Mouse (Mus musculus) forebrain, embryonic 16.5 days (tissue): Measurements from ENCODE around the gene Rnf39. TPM values are rescaled to one million over a fixed set of nuclear protein-coding genes. Genes with fewer than 3 reads are reported as not detected.
"Not testable (repeated sequence)": the region's sequence is repeated elsewhere in the genome, so short reads cannot be mapped to it uniquely, and the experiment has no call there.

Source experiments
- ATAC-seq: fragments of 200-750 bp; cut with Nextera tagmentation; 2 replicates; pipeline ENCODE4 v1.8.0; 2017; ENCODE audit warnings: mild to moderate bottlenecking, moderate library complexity
- H3K27ac ChIP-seq: fragments of 300-500 bp; sonication (generic); 2 replicates; pipeline ENCODE4 v1.5.1; 2014; ENCODE audit warnings: low read length, control low read depth
- H3K27me3 ChIP-seq: fragments of 300-500 bp; sonication (generic); replicated peaks from 2 replicates; pipeline ENCODE4 v1.6.1; 2014; ENCODE audit warnings: low read length; ENCODE audit not compliant: control insufficient read depth, insufficient read depth
- H3K36me3 ChIP-seq: fragments of 300-500 bp; sonication (generic); 2 replicates; pipeline ENCODE4 v1.6.1; 2014; ENCODE audit not compliant: control insufficient read depth, insufficient read depth
- H3K4me1 ChIP-seq: fragments of 300-500 bp; sonication (generic); replicated peaks from 2 replicates; pipeline ENCODE4 v1.6.1; 2014; ENCODE audit warnings: low read length; ENCODE audit not compliant: control insufficient read depth, insufficient read depth
- H3K4me2 ChIP-seq: fragments of 300-500 bp; sonication (generic); 2 replicates; pipeline ENCODE4 v1.6.1; 2014; ENCODE audit warnings: mild to moderate bottlenecking, low read length, control low read depth
- H3K4me3 ChIP-seq: fragments of 300-500 bp; sonication (generic); replicated peaks from 2 replicates; pipeline ENCODE4 v1.5.1; 2014; ENCODE audit warnings: mild to moderate bottlenecking, low read length, control low read depth
- H3K9ac ChIP-seq: fragments of 300-500 bp; sonication (generic); replicated peaks from 2 replicates; pipeline ENCODE4 v1.6.1; 2014; ENCODE audit warnings: low read depth, low read length, control low read depth
- H3K9me3 ChIP-seq: fragments of 300-500 bp; sonication (generic); 2 replicates; pipeline ENCODE4 v1.6.1; 2016; ENCODE audit warnings: low read length; ENCODE audit not compliant: control insufficient read depth
- WGBS: fragments of 180-500 bp; shearing (Covaris S2); extraction: QIAGEN DNeasy Blood & Tissue Kit; methylation state at CpG from one replicate; pipeline ENCODE4 v1.1.7; 2014; 5-methylcytosine and 5-hydroxymethylcytosine counted together
- polyA plus RNA-seq: library from polyadenylated mRNA; unstranded; fragments of >200 nt; fragmentation: Nextera tagmentation; extraction: Ambion mirVana; gene quantifications from 2 replicates; pipeline ENCODE4 v1.2.1, GENCODE M21; 2015

Rnf39 gene
- polyA plus RNA-seq, 1 experiment from 2014 or later: 1.1 TPM

- no peaks in the 10 kb centered on the region for H3K36me3 ChIP-seq
- 0 out of 2 replicates have a peak within 1 kb of the TSS, but pooled peaks have one; percentile 9 for H3K4me3 ChIP-seq
- no peak within 1 kb of the TSS for H3K9ac ChIP-seq
- H3K9me3 ChIP-seq: no peaks in the 10 kb centered on the region
- no peak within 1 kb of the TSS for H3K27ac ChIP-seq
- H3K27me3 ChIP-seq: peaks cover 19% of the 10 kb centered on the region
- no peaks in the 10 kb centered on the region for H3K4me1 ChIP-seq
- WGBS: 20% methylated on average over 5 of the region's 5 CpGs
- ATAC-seq: no peak
- peak within 1 kb of the TSS; percentile 5; the same call in 1 of the 2 replicates for H3K4me2 ChIP-seq
Measured at GRCm38 (mm10) chr17:36989437-36989836, 46.7 kb downstream of the Rnf39 start, which contains the start of gene H2-M5. Gene H2-M5, minus strand, starts transcription at chr17:36989537.

- ATAC-seq, H3K4me2 ChIP-seq, H3K9ac ChIP-seq, H3K4me1 ChIP-seq, H3K9me3 ChIP-seq, H3K27ac ChIP-seq, H3K4me3 ChIP-seq, H3K36me3 ChIP-seq: not testable (repeated sequence)
- 89% methylated on average over 5 of the region's 6 CpGs for WGBS
- peaks cover 19% of the 10 kb centered on the region for H3K27me3 ChIP-seq
Measured at GRCm38 (mm10) chr17:36990630-36991029, 47.9 kb downstream of the Rnf39 start.

- no peak overlapping the region for H3K27ac ChIP-seq
- no peaks in the 10 kb centered on the region for H3K9me3 ChIP-seq
- 78% methylated on average over 3 of the region's 3 CpGs for WGBS
- no peak for ATAC-seq
- H3K4me3 ChIP-seq: no peak overlapping the region
- no peak overlapping the region for H3K9ac ChIP-seq
- H3K4me2 ChIP-seq: no peak overlapping the region
- H3K36me3 ChIP-seq: no peaks in the 10 kb centered on the region
- no peaks in the 10 kb centered on the region for H3K4me1 ChIP-seq
- H3K27me3 ChIP-seq: peaks cover 16% of the 10 kb centered on the region
Measured at GRCm38 (mm10) chr17:36992336-36993104, 49.8 kb downstream of the Rnf39 start.

- no peak overlapping the region for H3K4me2 ChIP-seq
- no peak overlapping the region for H3K27ac ChIP-seq
- peaks cover 8% of the 10 kb centered on the region for H3K27me3 ChIP-seq
- H3K9me3 ChIP-seq: no peaks in the 10 kb centered on the region
- H3K4me3 ChIP-seq: no peak overlapping the region
- no peaks in the 10 kb centered on the region for H3K4me1 ChIP-seq
- H3K9ac ChIP-seq: no peak overlapping the region
- WGBS: 89% methylated on average over 4 of the region's 4 CpGs
- no peaks in the 10 kb centered on the region for H3K36me3 ChIP-seq
- ATAC-seq: no peak
Measured at GRCm38 (mm10) chr17:36993770-36994325, 51.1 kb downstream of the Rnf39 start.

- H3K9ac ChIP-seq: no peak overlapping the region
- no peaks in the 10 kb centered on the region for H3K36me3 ChIP-seq
- no peak overlapping the region for H3K4me3 ChIP-seq
- WGBS: 95% methylated on average over 2 of the region's 2 CpGs
- no peak for ATAC-seq
- no peaks in the 10 kb centered on the region for H3K4me1 ChIP-seq
- H3K9me3 ChIP-seq: no peaks in the 10 kb centered on the region
- H3K4me2 ChIP-seq: no peak overlapping the region
- H3K27ac ChIP-seq: no peak overlapping the region
- peaks cover 2% of the 10 kb centered on the region; the same call in 1 of the 2 replicates for H3K27me3 ChIP-seq
Measured at GRCm38 (mm10) chr17:36994528-36994927, 51.8 kb downstream of the Rnf39 start.

GRCm38 (mm10) chr17:36995448-36995847, 52.7 kb downstream of the Rnf39 start:
- no peak for ATAC-seq
- Histone ChIP-seq H3K4me1 (no peaks in the 10 kb centered on the region), H3K36me3 (no peaks in the 10 kb centered on the region), H3K27me3 (no peaks in the 10 kb centered on the region), H3K4me3 (no peak overlapping the region), H3K27ac (no peak overlapping the region), H3K9me3 (no peaks in the 10 kb centered on the region), H3K4me2 (no peak overlapping the region), H3K9ac (no peak overlapping the region)
- 49% methylated on average over 3 of the region's 3 CpGs for WGBS

- H3K9me3 ChIP-seq: no peaks in the 10 kb centered on the region
- no peak for ATAC-seq
- no peaks in the 10 kb centered on the region for H3K27me3 ChIP-seq
- H3K36me3 ChIP-seq: no peaks in the 10 kb centered on the region
- H3K4me3 ChIP-seq: no peak overlapping the region
- no peaks in the 10 kb centered on the region for H3K4me1 ChIP-seq
- H3K27ac ChIP-seq: no peak overlapping the region
- H3K9ac ChIP-seq: no peak overlapping the region
- H3K4me2 ChIP-seq: no peak overlapping the region
- WGBS: 29% methylated on average over 7 of the region's 7 CpGs
Measured at GRCm38 (mm10) chr17:36997033-36997735, 54.5 kb downstream of the Rnf39 start.

Other genes starting within 250 kb of the Rnf39 start
- not detected in 2 replicates for gene H2-M10.5, start 170.0 kb upstream of the Rnf39 start, polyA plus RNA-seq
- gene H2-M10.6, start 130.7 kb upstream of the Rnf39 start, polyA plus RNA-seq: not detected in 2 replicates
- gene Trim26, start 105.8 kb upstream of the Rnf39 start, polyA plus RNA-seq: 33.1 and 38.2 TPM in 2 replicates
- 0.25 and 0.31 TPM in 2 replicates for gene Trim15, start 75.7 kb upstream of the Rnf39 start, polyA plus RNA-seq
- 1.1 and 1.7 TPM in 2 replicates for gene Trim10, start 73.3 kb upstream of the Rnf39 start, polyA plus RNA-seq
- not detected in 2 replicates for gene Trim40, start 52.8 kb upstream of the Rnf39 start, polyA plus RNA-seq
- not detected in 2 replicates for gene Trim31, start 44.8 kb upstream of the Rnf39 start, polyA plus RNA-seq
- 143 and 146 TPM in 2 replicates for gene Ppp1r11, start 8.8 kb downstream of the Rnf39 start, polyA plus RNA-seq
- gene Znrd1, start 15.6 kb downstream of the Rnf39 start, polyA plus RNA-seq: 58.9 and 66.9 TPM in 2 replicates
- gene Znrd1as, start 15.7 kb downstream of the Rnf39 start, polyA plus RNA-seq: 4.8 and 5.1 TPM in 2 replicates
- gene 2410137M14Rik, start 38.3 kb downstream of the Rnf39 start, polyA plus RNA-seq: 0.25 TPM in 1 of 2 replicates, not detected in the other
- gene H2-M5, start 46.6 kb downstream of the Rnf39 start, polyA plus RNA-seq: 1.6 and 2.3 TPM in 2 replicates
- 351 and 383 TPM in 2 replicates for gene Zfp57, start 58.2 kb downstream of the Rnf39 start, polyA plus RNA-seq
- gene Mog, start 80.5 kb downstream of the Rnf39 start, polyA plus RNA-seq: 1.9 and 2.9 TPM in 2 replicates
- 46.0 and 58.6 TPM in 2 replicates for gene Gabbr1, start 103.0 kb downstream of the Rnf39 start, polyA plus RNA-seq
- gene Olfr90, start 145.6 kb downstream of the Rnf39 start, polyA plus RNA-seq: not detected in 2 replicates
- gene Olfr91, start 155.4 kb downstream of the Rnf39 start, polyA plus RNA-seq: not detected in 2 replicates
- not detected in 2 replicates for gene Olfr92, start 177.2 kb downstream of the Rnf39 start, polyA plus RNA-seq
- gene Olfr93, start 218.6 kb downstream of the Rnf39 start, polyA plus RNA-seq: not detected in 2 replicates